Mouse (Mus musculus): Measurements from ENCODE around the gene S100a6. TPM values are rescaled to one million over a fixed set of nuclear protein-coding genes. Genes with fewer than 3 reads are reported as not detected.

The S100a6 gene
- polyA plus RNA-seq, 1 experiment from 2014 or later, result 22.4 TPM

GRCm38 (mm10) chr3:90617586-90617985 is 4.9 kb downstream of the S100a6 start:
- Histone ChIP-seq H3K9me3 (no peaks in the 10 kb centered on the region), H3K27me3 (ENCODE audit: poor library complexity, severe bottlenecking) (peaks cover 17% of the 10 kb centered on the region), H3K27ac (no peak overlapping the region), H3K36me3 (replicated peaks) (no peaks in the 10 kb centered on the region), H3K4me3 (no peak overlapping the region), H3K4me1 (peaks cover 13% of the 10 kb centered on the region)
- DNase-seq (ENCODE audit: extremely low spot score, low spot score), result no peak
- 15% methylated on average over 1 of the region's 1 CpGs for WGBS

- Histone ChIP-seq H3K4me1 (peaks cover 26% of the 10 kb centered on the region), H3K27me3 (ENCODE audit: poor library complexity, severe bottlenecking) (no peaks in the 10 kb centered on the region), H3K27ac (no peak overlapping the region), H3K4me3 (no peak overlapping the region), H3K9me3 (no peaks in the 10 kb centered on the region), H3K36me3 (replicated peaks) (no peaks in the 10 kb centered on the region)
- DNase-seq (ENCODE audit: extremely low spot score, low spot score), result no peak
- 59% methylated on average over 7 of the region's 7 CpGs for WGBS
Measured at GRCm38 (mm10) chr3:90621552-90621951, 8.9 kb downstream of the S100a6 start.

- Histone ChIP-seq H3K4me3 (no peak overlapping the region), H3K27ac (peak overlapping the region; percentile 60; the same call in 1 of the 2 replicates), H3K4me1 (peaks cover 26% of the 10 kb centered on the region), H3K27me3 (ENCODE audit: poor library complexity, severe bottlenecking) (no peaks in the 10 kb centered on the region), H3K9me3 (no peaks in the 10 kb centered on the region), H3K36me3 (replicated peaks) (no peaks in the 10 kb centered on the region)
- WGBS, result 34% methylated on average over 2 of the region's 2 CpGs
- peak; percentile 40 for DNase-seq (ENCODE audit: extremely low spot score, low spot score)
Measured at GRCm38 (mm10) chr3:90623435-90624071, 10.9 kb downstream of the S100a6 start.

GRCm38 (mm10) chr3:90625496-90625895 is 12.8 kb downstream of the S100a6 start:
- 85% methylated on average over 5 of the region's 5 CpGs for WGBS
- no peak for DNase-seq (ENCODE audit: extremely low spot score, low spot score)
- H3K27ac ChIP-seq, result 0 out of 2 replicates have a peak overlapping the region, but pooled peaks have one; percentile 6
- H3K27me3 ChIP-seq (ENCODE audit: poor library complexity, severe bottlenecking), result no peaks in the 10 kb centered on the region
- peaks cover 26% of the 10 kb centered on the region for H3K4me1 ChIP-seq
- no peaks in the 10 kb centered on the region for H3K9me3 ChIP-seq
- H3K36me3 ChIP-seq (replicated peaks), result no peaks in the 10 kb centered on the region
- H3K4me3 ChIP-seq, result no peak overlapping the region

GRCm38 (mm10) chr3:90626266-90627021 is 13.8 kb downstream of the S100a6 start:
- Histone ChIP-seq H3K4me1 (peaks cover 26% of the 10 kb centered on the region), H3K4me3 (no peak overlapping the region), H3K36me3 (replicated peaks) (no peaks in the 10 kb centered on the region), H3K27me3 (ENCODE audit: poor library complexity, severe bottlenecking) (no peaks in the 10 kb centered on the region), H3K27ac (no peak overlapping the region), H3K9me3 (no peaks in the 10 kb centered on the region)
- DNase-seq (ENCODE audit: extremely low spot score, low spot score), result no peak
- WGBS, result 83% methylated on average over 9 of the region's 9 CpGs

- Histone ChIP-seq H3K4me3 (no peak overlapping the region), H3K4me1 (peaks cover 26% of the 10 kb centered on the region), H3K27ac (no peak overlapping the region), H3K27me3 (ENCODE audit: poor library complexity, severe bottlenecking) (no peaks in the 10 kb centered on the region), H3K9me3 (no peaks in the 10 kb centered on the region), H3K36me3 (replicated peaks) (no peaks in the 10 kb centered on the region)
- 92% methylated on average over 5 of the region's 5 CpGs for WGBS
- DNase-seq (ENCODE audit: extremely low spot score, low spot score), result no peak
Measured at GRCm38 (mm10) chr3:90627366-90627765, 14.7 kb downstream of the S100a6 start.

GRCm38 (mm10) chr3:90627807-90628206 is 15.1 kb downstream of the S100a6 start:
- no peak for DNase-seq (ENCODE audit: extremely low spot score, low spot score)
- no peak overlapping the region for H3K4me3 ChIP-seq
- no peaks in the 10 kb centered on the region for H3K9me3 ChIP-seq
- no peaks in the 10 kb centered on the region for H3K36me3 ChIP-seq (replicated peaks)
- no peaks in the 10 kb centered on the region for H3K27me3 ChIP-seq (ENCODE audit: poor library complexity, severe bottlenecking)
- WGBS, result 73% methylated on average over 4 of the region's 4 CpGs
- peaks cover 25% of the 10 kb centered on the region for H3K4me1 ChIP-seq
- H3K27ac ChIP-seq, result no peak overlapping the region

GRCm38 (mm10) chr3:90629298-90629697 is 16.6 kb downstream of the S100a6 start:
- H3K9me3 ChIP-seq, result no peaks in the 10 kb centered on the region
- H3K27me3 ChIP-seq (ENCODE audit: poor library complexity, severe bottlenecking), result no peaks in the 10 kb centered on the region
- H3K4me1 ChIP-seq, result peaks cover 11% of the 10 kb centered on the region
- no peaks in the 10 kb centered on the region for H3K36me3 ChIP-seq (replicated peaks)
- no peak overlapping the region for H3K4me3 ChIP-seq
- 82% methylated on average over 2 of the region's 2 CpGs for WGBS
- DNase-seq (ENCODE audit: extremely low spot score, low spot score), result no peak
- H3K27ac ChIP-seq, result no peak overlapping the region

GRCm38 (mm10) chr3:90631984-90632383 is 19.3 kb downstream of the S100a6 start:
- H3K27me3 ChIP-seq (ENCODE audit: poor library complexity, severe bottlenecking), result no peaks in the 10 kb centered on the region
- no peak overlapping the region for H3K27ac ChIP-seq
- H3K4me1 ChIP-seq, result no peaks in the 10 kb centered on the region
- no peak overlapping the region for H3K4me3 ChIP-seq
- no peaks in the 10 kb centered on the region for H3K9me3 ChIP-seq
- 78% methylated on average over 2 of the region's 2 CpGs for WGBS
- no peaks in the 10 kb centered on the region for H3K36me3 ChIP-seq (replicated peaks)
- no peak for DNase-seq (ENCODE audit: extremely low spot score, low spot score)

- H3K27ac ChIP-seq, result no peak overlapping the region
- H3K4me3 ChIP-seq, result no peak overlapping the region
- H3K9me3 ChIP-seq, result no peaks in the 10 kb centered on the region
- no peaks in the 10 kb centered on the region for H3K36me3 ChIP-seq (replicated peaks)
- no peaks in the 10 kb centered on the region for H3K27me3 ChIP-seq (ENCODE audit: poor library complexity, severe bottlenecking)
- 82% methylated on average over 1 of the region's 1 CpGs for WGBS
- no peak for DNase-seq (ENCODE audit: extremely low spot score, low spot score)
- H3K4me1 ChIP-seq, result no peaks in the 10 kb centered on the region
Measured at GRCm38 (mm10) chr3:90638511-90639275, 26.0 kb downstream of the S100a6 start.

- H3K9me3 ChIP-seq, result no peaks in the 10 kb centered on the region
- H3K36me3 ChIP-seq (replicated peaks), result no peaks in the 10 kb centered on the region
- H3K4me1 ChIP-seq, result no peaks in the 10 kb centered on the region
- H3K27me3 ChIP-seq (ENCODE audit: poor library complexity, severe bottlenecking), result no peaks in the 10 kb centered on the region
- peak; percentile 27 for DNase-seq (ENCODE audit: extremely low spot score, low spot score)
- no peak overlapping the region for H3K4me3 ChIP-seq
- WGBS, result 52% methylated on average over 7 of the region's 7 CpGs
- H3K27ac ChIP-seq, result no peak overlapping the region
Measured at GRCm38 (mm10) chr3:90639511-90640154, 27.0 kb downstream of the S100a6 start.

- H3K27ac ChIP-seq, result no peak overlapping the region
- H3K36me3 ChIP-seq (replicated peaks), result no peaks in the 10 kb centered on the region
- DNase-seq (ENCODE audit: extremely low spot score, low spot score), result no peak
- H3K9me3 ChIP-seq, result no peaks in the 10 kb centered on the region
- H3K4me3 ChIP-seq, result no peak overlapping the region
- WGBS, result 89% methylated on average over 7 of the region's 7 CpGs
- H3K4me1 ChIP-seq, result no peaks in the 10 kb centered on the region
- H3K27me3 ChIP-seq (ENCODE audit: poor library complexity, severe bottlenecking), result no peaks in the 10 kb centered on the region
Measured at GRCm38 (mm10) chr3:90640981-90641380, 28.3 kb downstream of the S100a6 start.
